Mouse (Mus musculus): ENCODE measurements at regions not wholly inside any gene's neighbourhood (a gene's known extent, or its start where the extent isn't known, plus 50 kb on each side); places are given as distances from the start of the nearest gene placed in this dataset.

- DNase-seq (ENCODE audit: low spot score) (no peak), ATAC-seq (ENCODE audit: low FRiP score, low TSS enrichment) (no peak)
- no peak overlapping the region for H3K9ac ChIP-seq (ENCODE audit: low read length)
- no peaks in the 10 kb centered on the region for H3K4me1 ChIP-seq (replicated peaks; ENCODE audit: control insufficient read depth, insufficient read depth)
- no peak overlapping the region for H3K4me2 ChIP-seq (replicated peaks; ENCODE audit: low read depth)
- no peaks in the 10 kb centered on the region for H3K9me3 ChIP-seq (ENCODE audit: control insufficient read depth, low read length)
- H3K27ac ChIP-seq (replicated peaks): no peak overlapping the region
- no peak for TF ChIP-seq EP300 (optimal IDR thresholded peaks at IDR 0.05)
- no peak for TF ChIP-seq CTCF (IDR thresholded peaks at IDR 0.05; ENCODE audit: low read depth)
- no peaks in the 10 kb centered on the region for H3K36me3 ChIP-seq (ENCODE audit: control insufficient read depth, insufficient read depth, low read length)
- H3K27me3 ChIP-seq (ENCODE audit: control insufficient read depth, insufficient read depth, low read length): no peaks in the 10 kb centered on the region
- WGBS: 87% methylated on average over 1 of the region's 1 CpGs
- H3K4me3 ChIP-seq (ENCODE audit: low read depth, low read length): no peak overlapping the region
Measured at GRCm38 (mm10) chr6:49919813-49920170, 97.3 kb downstream of the Npy start.

GRCm38 (mm10) chr6:49924296-49924695 is 101.8 kb downstream of the Npy start:
- 79% methylated on average over 5 of the region's 5 CpGs for WGBS
- no peak for TF ChIP-seq CTCF (IDR thresholded peaks at IDR 0.05; ENCODE audit: low read depth)
- TF ChIP-seq EP300 (optimal IDR thresholded peaks at IDR 0.05): no peak
- no peaks in the 10 kb centered on the region for H3K9me3 ChIP-seq (ENCODE audit: control insufficient read depth, low read length)
- H3K27me3 ChIP-seq (ENCODE audit: control insufficient read depth, insufficient read depth, low read length): no peaks in the 10 kb centered on the region
- no peak overlapping the region for H3K27ac ChIP-seq (replicated peaks)
- H3K4me3 ChIP-seq (ENCODE audit: low read depth, low read length): no peak overlapping the region
- no peak for ATAC-seq (ENCODE audit: low FRiP score, low TSS enrichment)
- no peak overlapping the region for H3K9ac ChIP-seq (ENCODE audit: low read length)
- no peaks in the 10 kb centered on the region for H3K4me1 ChIP-seq (replicated peaks; ENCODE audit: control insufficient read depth, insufficient read depth)
- no peak for DNase-seq (ENCODE audit: low spot score)
- no peak overlapping the region for H3K4me2 ChIP-seq (replicated peaks; ENCODE audit: low read depth)
- H3K36me3 ChIP-seq (ENCODE audit: control insufficient read depth, insufficient read depth, low read length): no peaks in the 10 kb centered on the region

- 61% methylated on average over 4 of the region's 4 CpGs for WGBS
- H3K4me2 ChIP-seq (replicated peaks; ENCODE audit: low read depth): no peak overlapping the region
Measured at GRCm38 (mm10) chr6:49928075-49928474, 105.6 kb downstream of the Npy start.

GRCm38 (mm10) chr6:49930104-49930503 is 107.6 kb downstream of the Npy start:
- TF ChIP-seq CTCF (IDR thresholded peaks at IDR 0.05; ENCODE audit: low read depth) (peak; percentile 71), EP300 (optimal IDR thresholded peaks at IDR 0.05) (no peak)
- Histone ChIP-seq H3K9ac (ENCODE audit: low read length) (no peak overlapping the region), H3K4me3 (ENCODE audit: low read depth, low read length) (no peak overlapping the region), H3K27ac (replicated peaks) (no peak overlapping the region), H3K4me1 (replicated peaks; ENCODE audit: control insufficient read depth, insufficient read depth) (no peaks in the 10 kb centered on the region), H3K27me3 (ENCODE audit: control insufficient read depth, insufficient read depth, low read length) (no peaks in the 10 kb centered on the region), H3K4me2 (replicated peaks; ENCODE audit: low read depth) (no peak overlapping the region), H3K36me3 (ENCODE audit: control insufficient read depth, insufficient read depth, low read length) (no peaks in the 10 kb centered on the region), H3K9me3 (ENCODE audit: control insufficient read depth, low read length) (no peaks in the 10 kb centered on the region)
- 16% methylated on average over 4 of the region's 4 CpGs for WGBS
- ATAC-seq (ENCODE audit: low FRiP score, low TSS enrichment): no peak
- no peak for DNase-seq (ENCODE audit: low spot score)

More at GRCm38 (mm10) chr6:49928075-49928474, 105.6 kb downstream of the Npy start:
- ATAC-seq (ENCODE audit: low FRiP score, low TSS enrichment) (no peak), DNase-seq (ENCODE audit: low spot score) (no peak)
- no peaks in the 10 kb centered on the region for H3K36me3 ChIP-seq (ENCODE audit: control insufficient read depth, insufficient read depth, low read length)
- no peaks in the 10 kb centered on the region for H3K9me3 ChIP-seq (ENCODE audit: control insufficient read depth, low read length)
- no peak overlapping the region for H3K4me3 ChIP-seq (ENCODE audit: low read depth, low read length)
- TF ChIP-seq CTCF (IDR thresholded peaks at IDR 0.05; ENCODE audit: low read depth) (no peak), EP300 (optimal IDR thresholded peaks at IDR 0.05) (no peak)
- H3K27me3 ChIP-seq (ENCODE audit: control insufficient read depth, insufficient read depth, low read length): no peaks in the 10 kb centered on the region
- H3K9ac ChIP-seq (ENCODE audit: low read length): no peak overlapping the region
- H3K4me1 ChIP-seq (replicated peaks; ENCODE audit: control insufficient read depth, insufficient read depth): no peaks in the 10 kb centered on the region
- H3K27ac ChIP-seq (replicated peaks): no peak overlapping the region

GRCm38 (mm10) chr6:49943087-49943486 is 120.6 kb downstream of the Npy start:
- no peak overlapping the region for H3K4me3 ChIP-seq (ENCODE audit: low read depth, low read length)
- no peaks in the 10 kb centered on the region for H3K36me3 ChIP-seq (ENCODE audit: control insufficient read depth, insufficient read depth, low read length)
- H3K4me2 ChIP-seq (replicated peaks; ENCODE audit: low read depth): no peak overlapping the region
- DNase-seq (ENCODE audit: low spot score): no peak
- no peaks in the 10 kb centered on the region for H3K4me1 ChIP-seq (replicated peaks; ENCODE audit: control insufficient read depth, insufficient read depth)
- TF ChIP-seq CTCF (IDR thresholded peaks at IDR 0.05; ENCODE audit: low read depth) (no peak), EP300 (optimal IDR thresholded peaks at IDR 0.05) (no peak)
- no peak overlapping the region for H3K27ac ChIP-seq (replicated peaks)
- H3K9me3 ChIP-seq (ENCODE audit: control insufficient read depth, low read length): no peaks in the 10 kb centered on the region
- no peak for ATAC-seq (ENCODE audit: low FRiP score, low TSS enrichment)
- no peak overlapping the region for H3K9ac ChIP-seq (ENCODE audit: low read length)
- 67% methylated on average over 9 of the region's 9 CpGs for WGBS
- no peaks in the 10 kb centered on the region for H3K27me3 ChIP-seq (ENCODE audit: control insufficient read depth, insufficient read depth, low read length)

GRCm38 (mm10) chr6:49958891-49959290 is 136.4 kb downstream of the Npy start:
- TF ChIP-seq CTCF (IDR thresholded peaks at IDR 0.05; ENCODE audit: low read depth): no peak
- no peak overlapping the region for H3K4me3 ChIP-seq (ENCODE audit: low read depth, low read length)
- no peak overlapping the region for H3K9ac ChIP-seq (ENCODE audit: low read length)
- no peaks in the 10 kb centered on the region for H3K27me3 ChIP-seq (ENCODE audit: control insufficient read depth, insufficient read depth, low read length)
- H3K36me3 ChIP-seq (ENCODE audit: control insufficient read depth, insufficient read depth, low read length): no peaks in the 10 kb centered on the region
- 84% methylated on average over 8 of the region's 8 CpGs for WGBS
- no peak overlapping the region for H3K27ac ChIP-seq (replicated peaks)
- DNase-seq (ENCODE audit: low spot score): no peak
- H3K4me1 ChIP-seq (replicated peaks; ENCODE audit: control insufficient read depth, insufficient read depth): no peaks in the 10 kb centered on the region
- H3K9me3 ChIP-seq (ENCODE audit: control insufficient read depth, low read length): no peaks in the 10 kb centered on the region
- H3K4me2 ChIP-seq (replicated peaks; ENCODE audit: low read depth): no peak overlapping the region
- ATAC-seq (ENCODE audit: low FRiP score, low TSS enrichment): no peak
